ENCODE assay signal across 9 mouse cellular contexts in genomic region chr4:126735382-126736000, GRCm38 (mm10). TPM values are rescaled to one million over a fixed set of nuclear protein-coding genes. Genes with fewer than 3 reads are reported as not detected.
A peak's percentile ranks its signal among the peaks of the same experiment; 100 is the strongest.
DNase-seq lines count a peak whose midpoint lies in the region; ATAC-seq and TF ChIP-seq lines count a peak whose summit lies in the region.
"Had no signal": no experiment of that assay in that cellular context is flagged by ENCODE, and none has a peak within 500 bp of the region (broad histone marks: within the 10 kb centered on the region; RNA-seq: fewer than 3 reads in every experiment).

No protein-coding gene starts in this region.

- TF ChIP-seq CTCF in bone marrow macrophage, adult 2 months (IDR thresholded peaks at IDR 0.05; ENCODE audit: low read depth, low read length), result no peak

- peaks cover 31% of the 10 kb centered on the region for H3K4me1 ChIP-seq in heart, embryonic 13.5 days
- H3K4me1 ChIP-seq in bone marrow macrophage, adult 2 months (ENCODE audit: control insufficient read depth, insufficient read depth, low read length), result no peaks in the 10 kb centered on the region
- H3K4me1 ChIP-seq in hindbrain, embryonic 15.5 days (replicated peaks), result peaks cover 14% of the 10 kb centered on the region
- peaks cover 22% of the 10 kb centered on the region for H3K4me1 ChIP-seq in midbrain, embryonic 12.5 days

- 1% methylated on average over 50 of the region's 62 CpGs for WGBS in heart, embryonic 13.5 days
- 2% methylated on average over 42 of the region's 62 CpGs for WGBS in hindbrain, embryonic 15.5 days
- 3% methylated on average over 45 of the region's 62 CpGs for WGBS in midbrain, embryonic 12.5 days

- no peak for TF ChIP-seq POLR2A in bone marrow macrophage, adult 2 months (IDR thresholded peaks at IDR 0.05; ENCODE audit: borderline replicate concordance, low read depth, low read length)

- no peak overlapping the region for H3K27ac ChIP-seq in heart, embryonic 13.5 days (replicated peaks)
- no peak overlapping the region for H3K27ac ChIP-seq in bone marrow macrophage, adult 2 months (ENCODE audit: insufficient read depth, low read depth, low read length)
- H3K27ac ChIP-seq in hindbrain, embryonic 15.5 days (replicated peaks), result no peak overlapping the region
- H3K27ac ChIP-seq in midbrain, embryonic 12.5 days (replicated peaks), result no peak overlapping the region

- H3K4me3 ChIP-seq in heart, embryonic 13.5 days, result peak overlapping the region; percentile 51
- peak overlapping the region; percentile 8; the same call in 1 of the 2 replicates for H3K4me3 ChIP-seq in bone marrow macrophage, adult 2 months (ENCODE audit: insufficient read depth, low read length)
- peak overlapping the region; percentile 27 for H3K4me3 ChIP-seq in hindbrain, embryonic 15.5 days
- peak overlapping the region; percentile 42 for H3K4me3 ChIP-seq in midbrain, embryonic 12.5 days

- H3K4me2 ChIP-seq in heart, embryonic 13.5 days, result peak overlapping the region; percentile 66
- peak overlapping the region; percentile 54 for H3K4me2 ChIP-seq in hindbrain, embryonic 15.5 days
- peak overlapping the region; percentile 43 for H3K4me2 ChIP-seq in midbrain, embryonic 12.5 days (replicated peaks)

- no peak for ATAC-seq in heart, embryonic 13.5 days (ENCODE audit: extremely low read depth, insufficient number of reproducible peaks, low FRiP score, low TSS enrichment)
- no peak for ATAC-seq in hindbrain, embryonic 15.5 days (ENCODE audit: low FRiP score, low read depth)
- ATAC-seq in midbrain, embryonic 12.5 days (ENCODE audit: low FRiP score, low read depth), result 0 out of 2 replicates have a peak, but pooled peaks have one; percentile 47

- peak overlapping the region; percentile 65 for H3K9ac ChIP-seq in heart, embryonic 13.5 days
- H3K9ac ChIP-seq in hindbrain, embryonic 15.5 days, result no peak overlapping the region
- peak overlapping the region; percentile 41; the same call in 1 of the 2 replicates for H3K9ac ChIP-seq in midbrain, embryonic 12.5 days (replicated peaks)

- no peaks in the 10 kb centered on the region for H3K36me3 ChIP-seq in heart, embryonic 13.5 days
- H3K36me3 ChIP-seq in hindbrain, embryonic 15.5 days, result no peaks in the 10 kb centered on the region
- no peaks in the 10 kb centered on the region for H3K36me3 ChIP-seq in midbrain, embryonic 12.5 days

- no peak for DNase-seq in heart, postnatal 4 days
- no peak for DNase-seq in left cerebral cortex, adult 8-10 months (ENCODE audit: low spot score in 2 of 2)
- DNase-seq in ovary, adult 18-20 months (ENCODE audit: low spot score), result no peak
- no peak for DNase-seq in gastrocnemius, postnatal 10 days
- DNase-seq: cerebellum, adult 8-10 months had no signal

- peaks cover 99% of the 10 kb centered on the region for H3K27me3 ChIP-seq in heart, embryonic 13.5 days (replicated peaks)
- peaks cover 87% of the 10 kb centered on the region for H3K27me3 ChIP-seq in hindbrain, embryonic 15.5 days
- H3K27me3 ChIP-seq in midbrain, embryonic 12.5 days, result peaks cover 100% of the 10 kb centered on the region

- H3K9me3 ChIP-seq in heart, embryonic 13.5 days, result no peaks in the 10 kb centered on the region
- no peaks in the 10 kb centered on the region for H3K9me3 ChIP-seq in hindbrain, embryonic 15.5 days
- H3K9me3 ChIP-seq in midbrain, embryonic 12.5 days, result no peaks in the 10 kb centered on the region

RNA-seq across cellular contexts. Expression of gene Tfap2e, which starts 0.5 kb away (rescaled TPM):
- polyA plus RNA-seq in heart, embryonic 13.5 days (2015; fragmentation: Nextera tagmentation; extraction: Ambion mirVana), result not detected in 2 replicates
- not detected for total RNA-seq in heart, postnatal 4 days (2021)
- polyA plus RNA-seq in bone marrow macrophage, adult 2 months (2012; ENCODE audit: insufficient read depth, insufficient read length, missing spikeins), result not detected in 2 replicates
- polyA plus RNA-seq in hindbrain, embryonic 15.5 days (2015; fragmentation: Nextera tagmentation; extraction: Ambion mirVana), result 0.32 and 0.51 TPM in 2 replicates
- 2.2 and 3.3 TPM in 2 replicates for polyA plus RNA-seq in midbrain, embryonic 12.5 days (2016; fragmentation: Nextera tagmentation; extraction: Ambion mirVana)
- total RNA-seq in left cerebral cortex, adult 8-10 months (2022), result not detected
- not detected for total RNA-seq in gastrocnemius, postnatal 10 days (2021)

RNA-seq across cellular contexts. Expression of gene Ncdn, which starts 17.7 kb away (rescaled TPM):
- 23.0 and 23.4 TPM in 2 replicates for polyA plus RNA-seq in heart, embryonic 13.5 days (2015; fragmentation: Nextera tagmentation; extraction: Ambion mirVana)
- 10 to 100 TPM; 17.5 to 18.3 TPM for total RNA-seq in heart, postnatal 4 days (2021)
- polyA plus RNA-seq in bone marrow macrophage, adult 2 months (2012; ENCODE audit: insufficient read depth, insufficient read length, missing spikeins), result 10.8 and 13.1 TPM in 2 replicates
- polyA plus RNA-seq in hindbrain, embryonic 15.5 days (2015; fragmentation: Nextera tagmentation; extraction: Ambion mirVana), result 130 and 146 TPM in 2 replicates
- 48.9 and 49.9 TPM in 2 replicates for polyA plus RNA-seq in midbrain, embryonic 12.5 days (2016; fragmentation: Nextera tagmentation; extraction: Ambion mirVana)
- total RNA-seq in left cerebral cortex, adult 8-10 months (2022), result 100 to 1,000 TPM; 980 to 990 (median 985) TPM
- 10 to 100 TPM; 12.0 to 13.3 TPM for total RNA-seq in gastrocnemius, postnatal 10 days (2021)

RNA-seq across cellular contexts. Expression of gene AU040320, which starts 17.9 kb away (rescaled TPM):
- 20.7 and 23.0 TPM in 2 replicates for polyA plus RNA-seq in heart, embryonic 13.5 days (2015; fragmentation: Nextera tagmentation; extraction: Ambion mirVana)
- 10 to 100 TPM; 21.3 to 22.8 TPM for total RNA-seq in heart, postnatal 4 days (2021)
- 25.3 and 30.6 TPM in 2 replicates for polyA plus RNA-seq in bone marrow macrophage, adult 2 months (2012; ENCODE audit: insufficient read depth, insufficient read length, missing spikeins)
- polyA plus RNA-seq in hindbrain, embryonic 15.5 days (2015; fragmentation: Nextera tagmentation; extraction: Ambion mirVana), result 39.5 and 41.4 TPM in 2 replicates
- 32.9 and 35.0 TPM in 2 replicates for polyA plus RNA-seq in midbrain, embryonic 12.5 days (2016; fragmentation: Nextera tagmentation; extraction: Ambion mirVana)
- 10 to 100 TPM; 62.6 to 66.9 (median 65.0) TPM for total RNA-seq in left cerebral cortex, adult 8-10 months (2022)
- total RNA-seq in gastrocnemius, postnatal 10 days (2021), result 10 to 100 TPM; 22.2 to 24.2 TPM

RNA-seq across cellular contexts. Expression of gene Psmb2, which starts 58.1 kb away (rescaled TPM):
- polyA plus RNA-seq in heart, embryonic 13.5 days (2015; fragmentation: Nextera tagmentation; extraction: Ambion mirVana), result 372 and 437 TPM in 2 replicates
- 100 to 1,000 TPM; 161 to 162 TPM for total RNA-seq in heart, postnatal 4 days (2021)
- polyA plus RNA-seq in bone marrow macrophage, adult 2 months (2012; ENCODE audit: insufficient read depth, insufficient read length, missing spikeins), result 171 and 182 TPM in 2 replicates
- 400 and 413 TPM in 2 replicates for polyA plus RNA-seq in hindbrain, embryonic 15.5 days (2015; fragmentation: Nextera tagmentation; extraction: Ambion mirVana)
- polyA plus RNA-seq in midbrain, embryonic 12.5 days (2016; fragmentation: Nextera tagmentation; extraction: Ambion mirVana), result 435 and 444 TPM in 2 replicates
- 100 to 1,000 TPM in 3 of 4 experiments, 10 to 100 TPM in 1; 84.9 to 112 (median 104) TPM for total RNA-seq in left cerebral cortex, adult 8-10 months (2022)
- 100 to 1,000 TPM; 117 to 119 TPM for total RNA-seq in gastrocnemius, postnatal 10 days (2021)
